Mouse (Mus musculus): ENCODE measurements around the gene 1600002K03Rik.

The 1600002K03Rik gene

DNA sequence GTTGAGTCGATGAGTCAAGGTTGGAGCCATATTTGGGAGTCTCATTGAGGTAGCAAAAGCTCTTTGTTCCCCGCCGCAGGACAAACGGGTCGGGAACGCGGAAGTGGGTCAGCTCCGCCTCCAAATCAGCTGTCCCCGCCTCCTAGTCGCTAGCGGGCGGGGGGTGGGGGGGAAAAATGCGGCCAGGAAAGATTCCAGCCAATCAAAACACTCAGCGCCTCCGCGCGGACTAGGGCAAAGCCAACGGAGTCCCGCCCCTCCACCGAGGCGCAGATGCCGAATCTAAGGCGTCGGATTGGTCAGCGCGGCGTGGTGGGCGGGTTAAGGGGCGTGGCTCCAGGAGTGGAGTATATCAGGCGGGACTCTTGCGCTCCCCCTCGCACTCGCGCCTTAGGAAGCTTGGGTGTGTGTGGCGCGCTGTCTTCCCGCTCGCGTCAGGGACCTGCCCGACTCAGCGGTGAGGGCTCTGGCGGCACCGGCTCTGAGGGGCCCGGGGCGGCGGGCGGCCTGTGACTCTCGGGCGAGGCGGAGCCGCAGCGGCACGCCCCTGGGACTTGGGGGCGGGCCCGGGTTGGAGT lies 5.2 kb upstream of the 1600002K03Rik start:
- peak; percentile 100 for DNase-seq (ENCODE audit: low read depth)

DNA sequence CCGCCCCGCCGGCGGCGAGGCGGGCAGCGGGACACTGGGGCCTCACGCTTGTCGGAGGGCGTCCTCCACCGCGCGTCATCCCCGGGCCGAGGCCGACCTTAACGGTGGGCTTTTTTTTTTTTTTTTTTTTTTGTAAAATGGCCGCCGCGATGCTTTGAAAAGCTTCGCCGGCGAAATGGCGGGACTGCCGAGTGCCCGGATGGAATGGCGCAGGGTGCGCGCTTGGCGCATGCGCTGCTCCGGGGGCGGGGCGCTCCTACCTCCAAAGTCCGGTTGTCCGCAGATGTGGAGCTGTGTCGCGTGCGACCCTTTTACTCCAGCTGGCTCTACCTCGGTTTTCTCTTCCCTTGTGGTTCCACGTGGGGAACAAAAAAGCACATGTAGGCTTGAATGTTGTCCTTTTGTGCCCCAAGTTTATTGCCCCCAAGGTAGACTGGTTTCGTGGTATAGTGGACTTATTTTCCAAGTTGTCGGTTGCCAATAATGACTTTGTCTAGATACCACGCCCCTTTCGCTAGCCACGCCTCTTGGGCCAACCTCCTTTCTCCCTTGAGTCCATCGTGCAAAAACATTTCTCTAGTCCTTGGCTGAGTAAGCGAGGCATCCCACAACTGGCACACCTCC lies 4.6 kb upstream of the 1600002K03Rik start:
- DNase-seq (ENCODE audit: low read depth): peak; percentile 98

DNA sequence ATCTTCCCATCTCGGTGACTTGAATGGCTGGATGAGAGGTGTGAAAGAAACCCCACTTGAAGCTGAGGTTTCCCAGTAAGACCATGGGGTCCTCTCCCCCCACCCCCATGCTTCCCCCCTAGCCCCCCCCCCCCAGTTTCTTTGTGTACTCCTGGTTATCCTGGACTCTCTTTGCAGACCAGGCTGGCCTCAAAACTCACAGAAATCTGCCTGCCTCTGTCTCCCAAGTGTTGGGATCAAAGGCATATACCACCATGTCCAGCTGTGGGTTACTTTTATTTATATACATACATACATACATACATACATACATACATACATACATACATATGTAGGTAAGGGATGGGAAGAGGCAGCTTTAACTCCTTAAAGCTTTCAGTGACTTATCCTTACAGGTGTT lies 3.7 kb upstream of the 1600002K03Rik start:
- DNase-seq (ENCODE audit: low read depth): no peak

DNA sequence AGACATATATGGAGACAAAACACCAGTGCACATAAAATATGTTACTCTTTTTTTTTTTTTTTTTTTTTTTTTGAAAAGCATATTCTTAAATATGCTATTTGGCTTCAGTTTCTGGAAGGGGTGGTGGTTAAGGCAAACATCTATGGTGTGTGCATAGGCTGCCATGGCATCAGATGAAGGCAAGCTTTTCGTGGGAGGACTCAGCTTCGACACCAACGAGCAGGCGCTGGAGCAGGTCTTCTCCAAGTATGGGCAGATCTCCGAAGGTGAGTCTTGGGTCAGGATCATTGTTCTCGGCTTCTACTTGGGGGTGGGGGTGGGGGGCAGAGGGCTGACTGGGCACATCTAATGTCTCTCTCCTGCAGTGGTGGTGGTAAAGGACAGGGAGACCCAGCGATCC lies 3.1 kb upstream of the 1600002K03Rik start:
- DNase-seq (ENCODE audit: low read depth): no peak

DNA sequence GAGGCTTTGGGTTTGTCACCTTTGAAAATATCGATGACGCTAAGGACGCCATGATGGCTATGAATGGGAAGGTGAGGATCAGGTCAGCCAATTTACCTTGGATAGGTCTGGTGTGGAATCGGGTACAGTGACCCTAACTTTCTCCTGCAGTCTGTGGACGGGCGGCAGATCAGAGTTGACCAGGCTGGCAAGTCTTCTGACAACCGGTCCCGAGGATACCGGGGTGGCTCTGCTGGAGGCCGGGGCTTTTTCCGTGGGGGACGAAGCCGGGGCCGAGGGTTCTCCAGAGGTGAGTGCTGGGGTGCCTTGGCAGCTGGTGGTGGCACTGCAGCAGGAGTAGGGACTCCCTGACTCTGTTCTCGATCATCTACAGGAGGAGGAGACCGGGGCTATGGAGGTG lies 2.7 kb upstream of the 1600002K03Rik start:
- no peak for DNase-seq (ENCODE audit: low read depth)

DNA sequence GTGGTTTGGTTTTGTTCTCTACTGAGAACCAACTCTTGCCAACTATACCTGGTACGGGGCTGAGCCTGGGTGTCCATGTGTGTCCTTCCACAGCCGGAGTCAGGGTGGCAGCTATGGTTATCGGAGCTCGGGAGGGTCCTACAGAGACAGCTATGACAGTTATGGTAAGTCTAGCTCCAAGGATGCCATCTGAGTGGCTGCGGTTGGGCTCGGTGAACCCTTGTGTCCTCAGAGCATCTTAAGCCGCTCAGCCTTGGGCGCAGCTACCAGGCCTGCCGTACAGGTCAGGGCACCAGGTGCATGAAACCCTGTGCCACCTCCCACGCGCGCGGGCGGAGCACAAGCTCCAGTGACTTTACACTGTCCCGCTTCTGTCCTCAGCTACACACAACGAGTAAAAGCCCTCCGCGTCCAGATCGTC lies 2.1 kb upstream of the 1600002K03Rik start:
- DNase-seq (ENCODE audit: low read depth): no peak

DNA sequence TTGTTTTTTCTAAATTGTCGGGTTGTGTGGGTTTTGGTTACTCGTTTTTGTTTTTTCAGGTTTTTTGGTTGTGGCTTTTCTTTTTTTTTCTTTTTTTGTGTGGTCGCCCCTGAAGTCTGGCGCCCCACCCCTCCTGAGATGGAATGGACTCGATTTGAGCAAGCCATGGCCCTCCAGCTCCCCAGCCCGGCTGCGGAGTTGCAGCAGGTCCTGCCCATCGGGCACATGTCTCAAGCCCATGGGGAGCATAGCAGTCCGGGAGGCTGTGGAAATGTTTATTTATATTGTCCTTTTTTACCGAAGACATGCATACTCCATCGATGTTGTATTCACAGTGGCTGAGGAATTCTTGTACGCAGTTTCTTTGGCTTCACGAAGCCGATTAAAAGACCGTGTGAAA lies 1.5 kb upstream of the 1600002K03Rik start:
- DNase-seq (ENCODE audit: low read depth): no peak

DNA sequence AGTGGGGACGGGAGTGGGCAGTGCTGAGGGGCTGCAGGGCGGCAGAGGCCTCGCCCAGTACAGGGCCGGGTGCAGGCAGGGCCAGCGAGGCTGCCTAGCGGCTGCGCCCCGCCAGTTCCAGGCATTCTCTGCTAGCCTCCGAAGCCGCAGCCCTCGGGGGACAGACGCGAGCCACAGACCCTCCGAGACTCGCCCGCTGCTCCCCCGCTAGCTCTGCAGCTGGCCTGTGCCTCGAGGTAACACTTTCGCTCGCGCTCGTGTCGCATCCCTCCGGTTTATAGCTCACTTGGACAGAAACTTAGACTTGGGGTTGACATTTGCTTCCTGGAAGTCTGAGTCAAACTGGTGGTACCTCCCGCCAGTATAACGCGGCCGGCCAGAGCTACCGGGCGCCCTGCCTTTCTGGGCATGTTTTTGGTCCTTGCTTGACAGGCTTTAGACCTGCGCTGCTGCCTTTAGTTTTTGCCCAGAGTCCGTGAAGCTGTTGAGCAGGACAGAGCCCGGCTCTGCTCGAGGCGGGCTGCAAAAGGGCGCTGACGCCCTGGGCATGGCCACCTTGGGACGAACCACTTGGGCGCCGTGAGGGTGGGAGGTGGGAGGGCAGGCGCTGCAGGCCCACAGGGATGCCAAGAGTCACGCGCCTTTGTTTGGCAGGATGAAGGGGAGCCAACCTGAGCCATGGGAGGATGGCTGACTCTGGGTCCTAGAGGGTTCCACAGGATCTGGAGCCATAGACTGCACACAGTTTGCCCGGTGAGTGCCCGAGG lies 801 bp upstream of the 1600002K03Rik start:
- no peak for DNase-seq (ENCODE audit: low read depth)

DNA sequence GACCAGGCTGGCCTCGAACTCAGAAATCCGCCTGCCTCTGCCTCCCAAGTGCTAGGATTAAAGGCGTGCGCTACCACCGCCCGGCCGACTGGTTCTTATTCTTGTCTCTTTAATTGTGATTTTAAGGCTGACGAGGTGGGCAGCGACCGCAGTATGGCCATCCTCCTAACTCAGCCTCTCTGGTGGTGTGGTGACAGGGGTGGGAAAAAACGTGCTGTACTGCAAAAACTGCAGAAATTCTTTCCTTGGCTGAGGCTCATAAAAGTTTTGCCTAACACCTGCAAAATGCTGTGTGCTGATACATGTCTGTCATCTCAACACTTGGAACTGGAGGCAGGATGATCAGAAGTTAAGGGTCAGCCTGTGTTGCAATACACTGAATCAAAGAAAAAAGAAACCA lies 614 bp downstream of the 1600002K03Rik start:
- no peak for DNase-seq (ENCODE audit: low read depth)

DNA sequence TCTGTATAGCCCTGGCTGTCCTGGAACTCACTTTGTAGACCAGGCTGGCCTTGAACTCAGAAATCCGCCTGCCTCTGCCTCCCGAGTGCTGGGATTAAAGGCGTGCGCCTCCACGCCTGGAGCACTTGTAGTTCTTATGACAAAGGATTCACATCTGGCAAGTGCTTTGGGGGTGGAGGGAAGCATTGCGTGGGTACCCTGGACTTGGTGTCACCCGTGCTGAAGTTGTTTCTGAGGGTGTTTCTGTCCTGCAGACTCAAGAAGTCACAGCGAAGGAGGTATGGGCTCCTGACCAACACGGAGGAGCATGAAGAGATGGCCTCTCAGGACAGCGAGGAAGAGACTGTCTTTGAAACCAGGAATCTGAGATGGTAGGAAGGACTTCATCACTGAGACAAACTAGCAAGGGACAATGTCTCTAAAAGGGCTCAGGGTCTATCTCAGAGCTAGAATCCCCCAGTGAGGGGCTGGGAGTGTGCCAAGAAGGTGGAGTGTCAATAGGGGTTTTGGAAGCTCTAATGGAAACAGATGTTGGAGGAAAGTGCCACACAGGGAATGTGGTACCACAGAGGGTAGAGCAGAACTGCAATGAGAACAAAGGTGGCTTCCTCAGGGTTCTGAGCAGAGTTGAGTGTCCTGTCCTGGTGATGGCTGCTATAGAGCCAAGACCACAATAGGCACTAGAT lies 1.4 kb downstream of the 1600002K03Rik start:
- no peak for DNase-seq (ENCODE audit: low read depth)

DNA sequence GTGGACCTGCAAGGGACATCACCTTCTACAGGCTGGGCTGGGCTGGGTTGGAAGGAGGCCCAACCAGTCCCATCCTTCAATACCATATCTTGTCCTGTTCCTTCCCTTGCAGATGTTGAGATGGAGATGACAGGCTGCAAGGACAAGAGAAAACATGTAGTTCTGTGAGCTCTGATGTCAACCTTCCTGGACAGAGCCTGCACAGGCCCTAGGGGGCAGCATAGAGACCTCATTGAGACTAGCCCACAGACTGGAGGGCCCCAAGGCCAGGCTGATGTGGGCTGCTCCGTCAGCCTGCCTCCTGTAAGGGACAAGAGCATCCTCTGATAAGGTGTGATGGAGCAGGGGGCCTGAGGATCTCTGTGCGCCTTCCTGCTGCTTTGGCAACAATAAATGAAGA lies 2.0 kb downstream of the 1600002K03Rik start:
- peak; percentile 77 for DNase-seq (ENCODE audit: low read depth)

DNA sequence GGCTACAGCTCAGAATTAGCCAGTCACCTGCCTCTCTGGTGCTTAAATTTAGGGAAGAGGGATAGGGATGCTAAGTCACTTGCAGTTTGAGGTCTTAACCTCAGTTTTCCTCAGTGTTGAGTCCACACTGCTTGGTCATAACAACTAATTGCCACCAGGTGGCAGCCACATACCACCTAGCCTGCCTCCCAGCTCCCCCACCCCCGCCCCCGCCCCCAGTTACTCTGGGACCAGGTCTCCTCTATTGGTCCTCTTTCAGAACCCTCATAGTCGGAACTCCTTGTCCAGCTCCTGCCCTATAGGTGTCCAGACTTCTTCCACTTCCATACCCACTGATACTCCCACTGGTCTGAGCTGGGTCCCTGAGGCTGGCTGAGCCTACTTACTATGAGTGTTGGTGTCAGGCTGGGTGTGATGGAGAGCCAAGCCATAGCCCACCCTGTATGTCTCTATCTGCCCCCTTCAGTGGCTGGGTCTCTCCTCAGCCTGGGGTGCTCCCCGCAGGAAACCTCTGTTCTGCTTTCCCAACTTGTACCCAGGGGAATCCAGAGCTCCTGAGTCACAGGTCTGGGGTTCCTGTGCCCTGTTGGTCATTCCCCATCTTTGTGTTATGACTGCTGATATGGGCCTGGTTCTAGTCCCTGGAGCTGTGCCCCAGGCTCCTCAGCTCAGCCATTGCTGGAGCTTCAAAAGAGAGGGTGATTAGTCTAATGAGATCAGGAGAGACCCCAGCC lies 3.0 kb downstream of the 1600002K03Rik start:
- DNase-seq (ENCODE audit: low read depth): peak; percentile 79

DNA sequence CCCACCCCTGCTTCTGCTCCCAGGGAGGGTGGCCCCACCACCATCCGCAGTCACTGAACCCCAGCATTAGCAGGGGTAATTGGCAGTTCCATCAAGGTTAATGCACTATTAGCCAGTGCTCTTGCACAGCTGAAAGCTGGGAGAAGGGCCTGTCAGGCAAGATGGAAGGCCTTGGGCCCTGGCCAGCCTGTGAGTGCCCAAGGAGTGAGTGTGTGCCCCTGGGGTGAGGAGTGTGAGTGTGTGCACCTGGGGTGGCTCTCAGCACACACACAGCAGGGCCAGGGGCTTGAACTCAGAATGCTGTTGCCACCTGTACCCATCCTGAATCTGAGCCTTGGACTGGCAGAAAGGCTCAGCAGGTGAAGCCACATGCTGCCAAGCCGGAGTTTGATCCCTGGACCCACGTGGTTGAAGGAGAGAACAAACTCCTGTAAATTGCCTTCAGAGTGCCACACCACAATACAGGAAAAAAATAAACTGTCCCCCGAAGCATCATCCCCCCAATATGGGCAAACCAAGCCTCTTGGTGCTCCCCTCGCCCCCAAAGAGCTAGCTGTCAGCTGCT lies 3.6 kb downstream of the 1600002K03Rik start:
- DNase-seq (ENCODE audit: low read depth): peak; percentile 69

DNA sequence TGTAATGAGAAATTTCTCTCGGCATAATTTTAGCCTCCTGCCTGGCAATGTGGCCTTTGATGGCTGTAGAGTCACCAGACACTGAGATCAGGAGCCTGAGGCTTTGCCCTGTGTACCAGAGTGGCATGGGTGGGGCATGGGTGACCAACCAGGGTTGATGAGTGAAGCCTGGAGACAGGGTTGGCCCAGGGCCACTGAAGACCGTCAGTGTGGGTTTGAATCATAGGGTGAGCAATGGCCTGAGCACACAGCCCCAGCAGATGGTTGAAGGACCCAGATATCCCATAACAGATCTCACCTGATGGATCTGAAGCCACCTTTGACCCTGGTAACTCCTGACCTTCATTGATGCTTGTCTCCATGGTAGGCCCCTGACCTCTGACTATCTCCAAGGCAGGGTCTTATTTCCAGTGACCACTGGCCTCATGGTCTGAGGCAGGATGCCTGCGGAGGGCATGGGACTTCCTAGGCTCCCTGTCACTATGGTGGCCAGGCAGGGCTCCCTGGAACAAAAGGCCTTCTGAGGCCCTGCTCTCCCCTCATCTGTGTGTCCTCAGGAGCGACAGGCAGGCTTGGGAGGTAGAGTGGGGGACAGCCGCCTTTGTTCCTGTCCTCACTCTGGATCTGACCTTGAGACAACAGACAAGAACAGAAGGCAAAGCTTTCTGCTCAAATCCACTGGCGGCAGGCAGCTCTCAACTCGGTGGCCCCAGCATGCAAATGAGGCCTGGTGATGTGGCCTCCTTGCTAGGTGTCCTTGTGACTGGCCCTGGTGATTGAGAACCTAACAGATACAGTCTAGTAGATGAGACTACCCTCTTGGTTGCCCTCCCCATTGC lies 4.9 kb downstream of the 1600002K03Rik start:
- peak; percentile 48 for DNase-seq (ENCODE audit: low read depth)

DNA sequence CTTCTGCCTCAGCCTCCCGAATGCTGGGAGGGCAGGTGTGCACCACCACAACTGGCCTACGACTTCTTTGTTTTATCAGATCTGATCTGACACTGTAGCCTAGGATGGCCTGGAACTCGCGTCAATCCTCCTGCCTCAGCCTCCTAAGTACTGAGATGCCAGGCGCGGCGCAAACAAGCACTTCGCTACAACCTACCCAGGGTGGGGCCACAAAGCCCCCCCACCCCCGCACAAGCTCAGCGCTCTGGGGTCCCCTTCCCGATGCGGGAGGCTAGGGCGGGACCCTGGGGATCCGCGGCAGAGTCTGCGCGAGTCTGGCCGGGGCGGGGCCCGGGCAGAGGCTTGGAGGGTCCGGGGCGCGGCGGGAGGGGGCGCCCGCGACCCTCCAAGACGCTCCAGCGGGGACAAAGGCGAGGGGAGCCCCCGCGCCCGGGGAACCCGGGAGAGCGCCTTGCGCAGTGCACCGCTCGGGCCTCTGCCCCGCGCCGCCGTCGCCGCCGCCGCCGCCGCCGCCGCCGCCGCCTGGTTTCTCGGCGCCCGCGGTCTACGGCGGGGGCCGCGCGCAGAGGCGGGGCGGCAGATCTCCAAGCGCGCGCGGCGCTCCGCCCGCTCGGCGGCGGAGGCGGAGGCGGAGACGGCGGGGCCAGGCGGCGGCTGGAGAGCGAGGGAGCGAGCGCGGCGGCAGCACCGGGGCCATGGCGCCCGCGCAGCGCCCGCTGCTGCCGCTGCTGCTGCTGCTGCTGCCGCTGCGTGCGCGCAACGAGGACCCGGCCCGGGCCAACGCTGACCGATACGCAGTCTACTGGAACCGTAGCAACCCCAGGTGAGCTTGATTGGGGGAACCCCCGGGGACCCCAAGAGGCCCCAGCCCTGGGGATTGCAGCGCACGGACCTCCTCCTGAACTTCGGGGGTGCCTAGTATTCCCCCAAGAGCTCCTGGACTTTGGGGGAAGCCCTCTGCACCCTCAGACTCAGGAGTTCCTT lies 6.6 kb downstream of the 1600002K03Rik start, which contains the start of gene Efna2:
TSS of gene Efna2 (plus strand) at position 415 of the 984 bp plus-strand sequence.
- no peak for DNase-seq (ENCODE audit: low read depth)

DNA sequence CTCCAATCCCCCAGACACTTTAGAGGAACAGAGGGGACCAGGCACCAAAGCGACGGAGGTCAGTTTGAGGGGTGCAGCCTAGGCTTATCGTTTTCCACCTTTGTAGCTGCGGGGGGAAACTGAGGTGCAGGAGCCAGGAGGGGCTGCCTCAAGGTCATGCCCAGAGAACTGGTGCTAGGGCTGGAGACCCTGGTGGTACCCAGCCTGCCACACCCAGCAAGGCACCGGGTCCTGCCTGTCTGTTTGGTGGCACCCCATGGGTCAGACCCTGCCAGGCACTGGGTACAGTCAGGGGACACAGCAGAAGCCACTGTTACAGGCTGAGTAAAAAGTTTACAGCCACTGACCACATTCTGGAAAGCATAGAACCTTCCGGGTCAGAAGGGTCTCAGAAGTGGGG lies 7.5 kb downstream of the 1600002K03Rik start:
- no peak for DNase-seq (ENCODE audit: low read depth)

DNA sequence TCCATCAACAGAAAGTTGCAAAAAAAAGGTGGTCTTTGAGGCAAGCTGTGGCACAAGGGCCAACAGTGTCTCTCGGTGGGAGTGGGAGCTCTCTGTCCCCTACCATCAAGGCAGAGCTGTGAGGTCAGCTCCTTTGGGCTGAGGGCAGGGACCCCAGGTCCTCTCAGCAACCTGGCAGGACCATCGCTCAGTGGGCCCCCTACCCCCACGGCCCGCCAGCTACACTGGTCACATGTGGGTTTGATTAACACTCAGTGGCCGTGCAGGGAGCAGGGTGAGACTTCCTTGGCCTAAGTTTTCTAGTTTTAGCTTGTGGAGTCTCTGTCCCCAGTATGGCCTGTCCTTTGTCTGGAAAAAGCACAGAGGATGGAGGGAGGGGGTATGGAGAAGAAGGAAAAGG lies 8.1 kb downstream of the 1600002K03Rik start:
- no peak for DNase-seq (ENCODE audit: low read depth)

DNA sequence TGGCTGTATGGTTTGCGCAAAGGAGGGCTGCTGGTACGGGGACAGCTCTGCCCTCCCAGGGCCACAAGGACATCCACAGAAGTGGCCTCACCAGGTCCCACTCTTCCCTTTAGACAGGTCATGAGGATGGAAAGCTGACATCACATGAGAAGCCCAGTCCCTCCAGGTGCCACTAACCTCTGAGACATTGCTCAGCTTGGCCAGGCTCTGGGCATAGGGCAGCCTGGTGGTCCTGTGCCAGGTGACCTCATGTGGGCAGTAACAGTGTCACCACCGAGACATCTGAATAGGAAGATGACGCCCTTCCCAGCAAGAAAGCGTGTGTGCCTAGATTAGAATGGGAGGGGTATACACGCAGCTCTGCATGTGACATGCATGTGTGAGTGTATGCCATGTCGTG lies 9.8 kb downstream of the 1600002K03Rik start:
- no peak for DNase-seq (ENCODE audit: low read depth)

DNA sequence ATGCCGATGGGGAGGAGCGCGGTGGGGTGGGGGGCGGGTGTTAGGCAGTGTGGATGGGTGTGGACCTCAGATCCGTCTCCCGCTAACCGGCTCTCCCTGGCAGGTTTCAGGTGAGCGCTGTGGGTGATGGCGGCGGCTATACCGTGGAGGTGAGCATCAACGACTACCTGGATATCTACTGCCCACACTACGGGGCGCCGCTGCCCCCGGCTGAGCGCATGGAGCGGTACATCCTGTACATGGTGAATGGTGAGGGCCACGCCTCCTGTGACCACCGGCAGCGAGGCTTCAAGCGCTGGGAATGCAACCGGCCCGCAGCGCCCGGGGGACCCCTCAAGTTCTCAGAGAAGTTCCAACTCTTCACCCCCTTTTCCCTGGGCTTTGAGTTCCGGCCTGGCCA lies 13.9 kb downstream of the 1600002K03Rik start:
- DNase-seq (ENCODE audit: low read depth): no peak

DNA sequence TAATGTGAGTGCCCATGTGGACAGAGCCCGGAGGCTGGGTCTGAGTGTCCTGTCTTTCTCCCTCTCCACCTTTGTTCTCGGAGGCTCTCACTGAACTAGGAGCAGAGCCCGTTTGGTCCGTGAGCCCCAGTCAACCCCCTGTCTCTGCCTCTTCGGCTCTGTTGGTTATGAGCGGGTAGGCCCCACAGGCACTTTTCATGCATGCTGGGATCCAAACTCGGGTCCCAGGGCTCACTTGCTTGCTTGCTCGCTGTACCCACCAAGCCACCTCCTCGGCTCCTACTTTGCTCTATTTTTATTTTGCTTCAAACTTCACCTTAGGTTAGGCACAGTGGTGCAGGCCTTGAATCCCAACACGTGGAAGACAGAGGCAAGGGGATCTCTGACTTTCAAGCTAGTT lies 15.0 kb downstream of the 1600002K03Rik start:
- DNase-seq (ENCODE audit: low read depth): no peak
